Mouse (Mus musculus) liver, postnatal 0 days (tissue): ENCODE measurements at regions not wholly inside any gene's neighbourhood (a gene's known extent, or its start where the extent isn't known, plus 50 kb on each side); places are given as distances from the start of the nearest gene placed in this dataset.

ENCODE experiments used
- ATAC-seq: fragments of 200-750 bp; cut with Nextera tagmentation; 2 replicates; pipeline ENCODE4 v1.8.0; 2017; ENCODE audit warnings: mild to moderate bottlenecking, moderate library complexity
- DNase-seq: peaks from one replicate; pipeline ENCODE4 v3.0.0-alpha.2; 2016
- H3K27ac ChIP-seq: fragments of 300-500 bp; sonication (generic); 2 replicates; pipeline ENCODE4 v1.5.1; 2014; ENCODE audit warnings: antibody characterized with exemption, moderate library complexity, mild to moderate bottlenecking, low read depth
- H3K27me3 ChIP-seq: fragments of 300-500 bp; sonication (generic); 2 replicates; pipeline ENCODE4 v1.6.1; 2014; ENCODE audit warnings: low read length, control low read depth, mixed read lengths; ENCODE audit not compliant: insufficient read depth
- H3K36me3 ChIP-seq: fragments of 300-500 bp; sonication (generic); replicated peaks from 2 replicates; pipeline ENCODE4 v1.6.1; 2014; ENCODE audit warnings: mild to moderate bottlenecking, control low read depth, low read length, moderate library complexity, mixed read lengths; ENCODE audit not compliant: insufficient read depth
- H3K4me1 ChIP-seq: fragments of 300-500 bp; sonication (generic); 2 replicates; pipeline ENCODE4 v1.6.1; 2014; ENCODE audit warnings: antibody characterized with exemption, mild to moderate bottlenecking, control low read depth; ENCODE audit not compliant: insufficient read depth
- H3K4me2 ChIP-seq: fragments of 300-500 bp; sonication (generic); 2 replicates; pipeline ENCODE4 v1.6.1; 2014; ENCODE audit warnings: low read depth, mild to moderate bottlenecking, low read length, moderate library complexity, mixed read lengths
- H3K4me3 ChIP-seq: fragments of 300-500 bp; sonication (generic); 2 replicates; pipeline ENCODE4 v1.5.1; 2014; ENCODE audit warnings: low read depth, low read length
- H3K9ac ChIP-seq: fragments of 300-500 bp; sonication (generic); replicated peaks from 2 replicates; pipeline ENCODE4 v1.6.1; 2014; ENCODE audit warnings: mild to moderate bottlenecking, moderate library complexity
- H3K9me3 ChIP-seq: fragments of 300-500 bp; sonication (generic); 2 replicates; pipeline ENCODE4 v1.6.1; 2016; ENCODE audit warnings: mild to moderate bottlenecking, control low read depth, low read length, mixed read lengths
- CTCF ChIP-seq: sonication (generic); IDR thresholded peaks from 2 replicates; pipeline ENCODE4 v1.5.1; 2016; ENCODE audit warnings: antibody characterized with exemption, low read depth
- EP300 ChIP-seq: IDR thresholded peaks from 2 replicates; pipeline ENCODE4 v1.6.1; 2016; ENCODE audit warnings: antibody characterized with exemption, low read depth, mild to moderate bottlenecking
- WGBS: fragments of 180-500 bp; shearing (Covaris S2); extraction: QIAGEN DNeasy Blood & Tissue Kit; methylation state at CpG from one replicate; pipeline ENCODE4 v1.1.7; 2014; ENCODE audit not compliant: insufficient replicate concordance; 5-methylcytosine and 5-hydroxymethylcytosine counted together

DNA sequence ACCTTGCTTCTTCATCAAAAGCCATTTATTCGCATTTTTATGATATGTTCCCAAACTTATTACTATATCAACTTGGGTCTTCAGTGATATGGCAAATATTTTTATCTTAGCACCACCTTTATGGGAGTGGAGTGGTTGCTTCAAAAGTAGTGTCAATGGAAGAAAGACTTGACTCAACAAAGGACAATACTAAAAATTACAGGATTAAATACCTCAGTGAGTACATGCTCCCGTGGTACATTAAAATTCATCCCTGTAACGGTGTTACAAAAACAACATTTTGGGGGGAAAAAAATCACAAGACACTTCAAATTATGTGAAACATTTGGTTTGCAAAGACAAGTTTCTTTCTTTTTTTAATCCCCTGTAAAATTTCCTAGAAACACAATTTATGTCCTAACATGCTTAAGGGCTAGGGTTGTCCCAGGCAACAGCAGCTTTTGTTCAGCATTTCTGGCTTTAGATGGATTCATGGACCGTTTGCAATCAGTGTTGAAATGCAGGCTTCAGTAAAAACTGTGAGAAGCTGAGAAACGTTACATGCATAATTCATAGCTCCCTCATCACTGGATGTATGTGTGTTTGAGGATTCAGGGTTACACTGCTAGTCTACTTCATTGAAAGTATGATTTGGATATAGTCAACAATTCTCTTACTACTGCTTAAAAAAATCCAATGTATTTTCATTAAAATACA lies 700.8 kb upstream of the Tenm2 start:
- Histone ChIP-seq H3K4me2 (no peak overlapping the region), H3K4me1 (no peaks in the 10 kb centered on the region), H3K27me3 (no peaks in the 10 kb centered on the region), H3K9ac (no peak overlapping the region), H3K9me3 (no peaks in the 10 kb centered on the region), H3K27ac (no peak overlapping the region), H3K36me3 (no peaks in the 10 kb centered on the region), H3K4me3 (no peak overlapping the region)
- ATAC-seq (no peak), DNase-seq (no peak)
- WGBS: 72% methylated on average over 5 of the region's 5 CpGs
- TF ChIP-seq CTCF (no peak), EP300 (no peak)

DNA sequence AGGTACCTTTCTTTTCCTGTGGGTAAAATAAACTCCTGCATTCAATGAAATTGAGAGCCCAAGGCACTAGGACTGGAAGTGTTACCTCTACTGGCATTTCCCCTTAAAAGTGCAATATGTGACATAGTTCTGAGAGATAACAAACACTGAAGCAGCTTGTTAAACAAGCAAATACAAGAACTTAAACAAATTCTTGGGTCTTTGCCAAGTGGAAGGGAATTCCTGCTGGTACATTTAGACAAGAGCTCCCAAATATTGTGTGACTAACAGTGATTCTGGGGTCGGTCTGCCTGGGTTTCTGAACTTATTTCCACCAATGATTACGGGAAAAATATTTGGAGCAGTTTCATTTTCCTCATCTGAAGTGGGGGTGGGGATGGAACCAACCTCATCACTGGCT lies 677.4 kb upstream of the Tenm2 start:
- Histone ChIP-seq H3K36me3 (no peaks in the 10 kb centered on the region), H3K4me1 (no peaks in the 10 kb centered on the region), H3K27ac (no peak overlapping the region), H3K4me2 (no peak overlapping the region), H3K9ac (no peak overlapping the region), H3K9me3 (no peaks in the 10 kb centered on the region), H3K4me3 (no peak overlapping the region), H3K27me3 (no peaks in the 10 kb centered on the region)
- ATAC-seq (no peak), DNase-seq (no peak)
- no peak for TF ChIP-seq CTCF
- TF ChIP-seq EP300: no peak
- 45% methylated on average over 2 of the region's 2 CpGs for WGBS

DNA sequence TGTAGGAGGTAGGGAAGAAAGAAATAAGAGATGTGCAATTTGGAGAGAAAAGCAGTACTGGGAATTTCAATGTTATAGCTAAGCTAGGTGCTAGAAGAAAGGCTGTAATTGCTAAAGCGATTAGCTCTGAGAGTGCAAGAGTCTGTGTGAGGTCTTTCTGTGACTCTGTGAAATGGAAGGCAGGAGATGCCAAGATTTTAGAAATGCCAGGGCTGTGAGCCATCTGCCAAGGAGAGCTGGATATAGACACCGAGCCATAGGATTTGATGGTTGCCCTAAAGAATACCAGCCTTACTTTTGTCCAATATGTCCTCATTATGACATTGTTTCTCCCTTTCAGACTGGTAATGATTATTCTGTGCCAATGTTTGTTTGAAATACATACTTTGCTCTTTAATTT lies 669.2 kb upstream of the Tenm2 start:
- H3K4me3 ChIP-seq: no peak overlapping the region
- H3K36me3 ChIP-seq: no peaks in the 10 kb centered on the region
- H3K9ac ChIP-seq: no peak overlapping the region
- H3K27ac ChIP-seq: no peak overlapping the region
- 67% methylated on average over 2 of the region's 2 CpGs for WGBS
- no peak overlapping the region for H3K4me2 ChIP-seq
- DNase-seq (no peak), ATAC-seq (no peak)
- H3K27me3 ChIP-seq: no peaks in the 10 kb centered on the region
- no peaks in the 10 kb centered on the region for H3K4me1 ChIP-seq
- H3K9me3 ChIP-seq: no peaks in the 10 kb centered on the region
- TF ChIP-seq CTCF (no peak), EP300 (no peak)

DNA sequence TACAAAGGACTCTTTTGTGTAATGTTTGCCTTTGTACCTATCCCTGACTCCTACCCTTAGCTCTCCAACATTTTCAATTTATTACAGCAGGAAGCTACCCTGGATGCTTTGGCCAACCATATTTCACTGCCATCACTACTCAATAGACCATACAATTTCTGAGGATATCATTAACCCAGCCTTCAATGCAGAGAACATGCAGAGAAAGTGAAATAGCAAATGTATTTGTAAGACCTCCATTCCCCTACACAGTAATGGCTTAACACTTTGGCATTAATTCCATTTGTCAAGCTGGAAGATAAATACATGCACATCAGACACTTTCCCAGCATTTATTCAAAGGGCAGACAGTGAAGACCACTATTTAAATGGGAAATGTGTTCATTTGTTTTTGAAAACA lies 661.9 kb upstream of the Tenm2 start:
- no peak for TF ChIP-seq CTCF
- no peak for TF ChIP-seq EP300
- Histone ChIP-seq H3K9ac (no peak overlapping the region), H3K4me1 (no peaks in the 10 kb centered on the region), H3K27ac (no peak overlapping the region), H3K4me3 (no peak overlapping the region), H3K9me3 (no peaks in the 10 kb centered on the region), H3K36me3 (no peaks in the 10 kb centered on the region), H3K4me2 (no peak overlapping the region), H3K27me3 (no peaks in the 10 kb centered on the region)
- ATAC-seq: no peak
- no peak for DNase-seq

DNA sequence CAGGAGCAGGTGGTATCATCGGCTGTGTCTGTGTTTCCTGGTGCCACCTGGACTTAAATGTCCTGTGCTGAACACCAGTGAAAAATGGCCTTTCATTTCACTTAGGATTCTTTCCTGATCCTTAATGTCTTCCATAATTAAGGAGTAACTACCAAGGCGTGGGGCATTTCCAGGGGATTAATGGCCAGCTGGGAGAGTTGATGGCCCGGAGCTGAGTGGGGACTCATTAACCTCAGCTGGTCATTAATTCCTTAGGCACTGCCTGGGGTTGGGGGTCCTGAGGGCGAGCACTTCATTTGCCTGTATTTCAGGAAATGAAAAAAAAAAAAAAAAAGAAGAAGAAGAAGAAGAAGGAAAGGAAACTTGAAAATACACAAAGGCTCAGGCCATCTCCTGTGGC lies 647.0 kb upstream of the Tenm2 start:
- no peak overlapping the region for H3K27ac ChIP-seq
- H3K4me1 ChIP-seq: no peaks in the 10 kb centered on the region
- ATAC-seq: no peak
- no peak overlapping the region for H3K4me3 ChIP-seq
- H3K9me3 ChIP-seq: no peaks in the 10 kb centered on the region
- no peaks in the 10 kb centered on the region for H3K27me3 ChIP-seq
- WGBS: 66% methylated on average over 4 of the region's 4 CpGs
- no peak for DNase-seq
- no peaks in the 10 kb centered on the region for H3K36me3 ChIP-seq
- no peak overlapping the region for H3K4me2 ChIP-seq
- TF ChIP-seq CTCF (no peak), EP300 (no peak)
- H3K9ac ChIP-seq: no peak overlapping the region

DNA sequence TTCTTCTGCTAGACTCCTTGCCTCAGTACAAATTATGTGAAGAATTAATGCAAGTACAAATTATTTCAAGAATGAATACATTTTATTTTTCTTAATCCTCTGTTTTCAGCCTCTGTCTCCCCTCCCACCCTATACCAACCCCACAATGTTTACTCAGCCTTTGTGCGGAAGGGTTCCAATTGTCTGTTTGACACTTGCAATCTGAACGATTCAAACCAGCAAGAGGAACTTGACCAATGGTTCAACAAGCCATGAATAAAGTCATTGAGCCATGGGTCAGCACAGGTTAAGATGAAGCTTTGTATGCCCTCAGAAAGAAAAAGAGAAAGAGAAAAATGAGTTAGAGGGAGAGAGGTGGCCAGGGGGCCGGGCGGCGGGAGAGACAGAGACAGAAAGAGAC lies 601.5 kb upstream of the Tenm2 start:
- DNase-seq: no peak
- no peak for ATAC-seq
- Histone ChIP-seq H3K4me1 (no peaks in the 10 kb centered on the region), H3K27ac (no peak overlapping the region), H3K9me3 (no peaks in the 10 kb centered on the region), H3K27me3 (no peaks in the 10 kb centered on the region), H3K4me2 (no peak overlapping the region), H3K4me3 (no peak overlapping the region), H3K36me3 (no peaks in the 10 kb centered on the region), H3K9ac (no peak overlapping the region)
- TF ChIP-seq CTCF (no peak), EP300 (no peak)
- WGBS: 71% methylated on average over 5 of the region's 5 CpGs

DNA sequence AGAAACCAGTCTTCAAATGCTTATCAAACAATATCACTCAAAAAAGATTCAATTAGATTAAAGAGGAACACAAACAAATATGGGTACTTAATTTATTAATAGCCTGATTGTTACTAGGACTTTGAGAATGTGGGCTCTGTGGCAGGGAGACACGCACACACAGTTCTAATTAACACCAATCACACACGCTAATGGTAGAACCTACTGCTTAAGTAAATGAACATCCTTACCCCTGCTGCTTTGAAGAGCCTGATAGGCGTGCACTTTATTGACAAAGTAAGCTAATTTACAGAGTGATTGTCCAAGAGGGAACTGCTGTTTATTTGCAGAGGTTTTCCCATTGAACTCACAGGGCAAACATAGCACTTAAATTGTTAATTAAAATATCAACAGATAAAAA lies 595.2 kb upstream of the Tenm2 start:
- DNase-seq: no peak
- WGBS: 46% methylated on average over 3 of the region's 3 CpGs
- no peak for TF ChIP-seq EP300
- TF ChIP-seq CTCF: no peak

More for the DNA sequence above, 595.2 kb upstream of the Tenm2 start:
- no peak for ATAC-seq
- no peak overlapping the region for H3K4me2 ChIP-seq
- H3K4me3 ChIP-seq: no peak overlapping the region
- H3K27ac ChIP-seq: no peak overlapping the region
- H3K36me3 ChIP-seq: no peaks in the 10 kb centered on the region
- no peak overlapping the region for H3K9ac ChIP-seq
- no peaks in the 10 kb centered on the region for H3K9me3 ChIP-seq
- no peaks in the 10 kb centered on the region for H3K4me1 ChIP-seq
- H3K27me3 ChIP-seq: no peaks in the 10 kb centered on the region
